Mouse (Mus musculus) olfactory bulb, adult 2 months (tissue): Measurements from ENCODE around the gene Srsf1.

Source experiments
- CTCF ChIP-seq: fragments of 200-500 bp; IDR thresholded peaks from 2 replicates; pipeline ENCODE4 v1.5.1; 2012; ENCODE audit warnings: low read depth, mild to moderate bottlenecking, low read length, moderate library complexity; ENCODE audit not compliant: insufficient read depth
- POLR2A ChIP-seq: fragments of 200-500 bp; IDR thresholded peaks from 2 replicates; pipeline ENCODE4 v1.6.1; 2012; ENCODE audit warnings: mild to moderate bottlenecking, low read depth, low read length, moderate library complexity; ENCODE audit not compliant: insufficient read depth

- TF ChIP-seq POLR2A (no peak), CTCF (no peak)
These were observed 53.0 kb downstream of the Srsf1 start for GRCm38 (mm10) chr11:88100170-88100569.
